Mouse (Mus musculus): ENCODE results near the gene Rfx5. TPM values are rescaled to one million over a fixed set of nuclear protein-coding genes. Genes with fewer than 3 reads are reported as not detected.
"Not testable (repeated sequence)": the region's sequence is repeated elsewhere in the genome, so short reads cannot be mapped to it uniquely, and the experiment has no call there.

The Rfx5 gene
- total RNA-seq (2021) = 10 to 100 TPM; 19.5 to 22.0 TPM
- long read RNA-seq, full-length matches to known transcripts = 12 of 21 reads
- long read RNA-seq, partial matches to known transcripts = 0 of 21 reads
- long read RNA-seq, other reads (novel, unspliced or antisense) = 9 of 21 reads

GRCm38 (mm10) chr3:94953764-94954616 is at the start of gene Rfx5:
Rfx5 (plus strand) TSS chr3:94954075.
- DNase-seq (ENCODE audit: low spot score in 2 of 2) = peak; percentile 93 to 97

DNA sequence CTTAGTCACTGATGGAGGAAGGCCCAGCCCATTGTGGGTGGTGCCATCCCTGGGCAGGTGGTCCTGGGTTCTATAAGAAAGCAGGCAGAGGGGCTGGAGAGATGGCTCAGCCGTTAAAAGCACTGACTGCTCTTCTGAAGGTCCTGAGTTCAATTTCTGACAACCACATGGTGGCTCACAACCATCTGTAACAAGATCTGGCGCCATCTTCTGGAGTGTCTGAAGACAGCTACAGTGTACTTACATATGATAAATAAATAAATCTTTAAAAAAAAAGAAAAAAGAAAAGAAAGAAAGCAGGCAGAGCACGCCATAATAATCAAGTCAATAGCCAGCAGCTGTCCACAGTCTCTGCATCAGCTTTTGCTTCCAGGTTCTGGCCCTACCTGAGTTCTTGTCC is 49.1 kb upstream of the Rfx5 start:
- DNase-seq (ENCODE audit: low spot score in 2 of 2) = not testable (repeated sequence)

DNA sequence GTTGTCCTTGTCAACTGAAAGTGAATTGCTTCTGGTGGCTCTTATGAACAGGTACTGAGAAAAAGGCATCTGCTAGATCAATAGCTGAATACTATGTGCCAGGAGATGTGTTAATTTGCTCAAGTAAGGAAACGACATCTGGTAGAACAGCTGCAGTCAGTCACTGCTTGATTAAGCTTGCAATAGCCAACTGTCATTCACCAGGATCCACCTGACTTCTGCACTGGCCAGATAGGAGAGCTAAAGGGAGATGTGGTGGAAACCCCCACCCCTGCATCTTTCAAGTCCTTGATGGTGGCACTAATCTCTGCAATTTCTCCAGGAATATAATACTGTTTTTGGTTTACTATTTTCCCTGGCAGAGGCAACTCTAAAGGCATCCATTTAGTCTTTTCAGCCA is 47.4 kb upstream of the Rfx5 start:
- DNase-seq (ENCODE audit: low spot score in 2 of 2) = no peak

GRCm38 (mm10) chr3:94911050-94911693 is 42.7 kb upstream of the Rfx5 start:
- DNase-seq (ENCODE audit: low spot score in 2 of 2) = no peak

DNA sequence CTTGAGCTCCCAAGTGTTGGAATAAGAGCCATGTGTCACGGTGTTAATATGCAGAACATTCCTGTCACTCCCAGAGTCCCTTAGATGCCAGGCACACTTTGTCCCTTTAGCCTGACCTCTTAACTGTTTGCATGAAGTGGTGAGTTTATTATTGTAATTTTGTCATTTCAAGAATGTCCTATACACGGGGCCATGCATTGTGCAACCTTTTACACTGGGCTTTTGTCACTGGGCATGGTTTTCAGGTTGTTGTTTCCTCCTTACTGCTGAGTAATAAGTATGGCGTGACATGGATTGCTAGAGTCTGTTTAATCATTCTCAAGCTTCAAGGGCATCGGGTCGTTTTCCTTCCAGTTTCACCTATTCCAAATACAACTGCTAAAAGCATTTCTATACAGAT is 40.1 kb upstream of the Rfx5 start:
- no peak for DNase-seq (ENCODE audit: low spot score in 2 of 2)

- DNase-seq (ENCODE audit: low spot score in 2 of 2) = no peak
Measured at GRCm38 (mm10) chr3:94915903-94916741, 37.8 kb upstream of the Rfx5 start.

GRCm38 (mm10) chr3:94917816-94918361 is 36.0 kb upstream of the Rfx5 start:
- DNase-seq (ENCODE audit: low spot score in 2 of 2) = peak in 1 of 2 experiments; percentile 25

DNA sequence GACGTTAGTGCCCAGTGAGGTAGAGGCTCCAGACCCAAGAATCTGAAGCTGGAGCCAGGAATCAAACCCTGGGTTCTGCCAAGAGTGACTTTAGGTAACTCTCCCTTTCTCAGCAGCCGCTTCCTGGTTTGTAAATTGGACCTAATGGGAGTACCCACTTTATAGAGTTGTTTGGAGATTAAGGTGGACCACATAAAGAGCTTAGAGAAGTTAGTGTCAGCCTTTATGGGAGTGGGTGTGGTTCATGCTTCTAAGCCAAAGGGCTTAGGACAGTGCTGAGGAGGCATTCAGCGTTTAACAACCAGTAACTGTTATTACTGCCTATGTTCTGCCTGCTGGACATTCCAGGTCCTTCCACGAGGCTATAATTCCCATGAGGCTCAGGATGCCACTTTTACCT is 35.0 kb upstream of the Rfx5 start:
- no peak for DNase-seq (ENCODE audit: low spot score in 2 of 2)

DNA sequence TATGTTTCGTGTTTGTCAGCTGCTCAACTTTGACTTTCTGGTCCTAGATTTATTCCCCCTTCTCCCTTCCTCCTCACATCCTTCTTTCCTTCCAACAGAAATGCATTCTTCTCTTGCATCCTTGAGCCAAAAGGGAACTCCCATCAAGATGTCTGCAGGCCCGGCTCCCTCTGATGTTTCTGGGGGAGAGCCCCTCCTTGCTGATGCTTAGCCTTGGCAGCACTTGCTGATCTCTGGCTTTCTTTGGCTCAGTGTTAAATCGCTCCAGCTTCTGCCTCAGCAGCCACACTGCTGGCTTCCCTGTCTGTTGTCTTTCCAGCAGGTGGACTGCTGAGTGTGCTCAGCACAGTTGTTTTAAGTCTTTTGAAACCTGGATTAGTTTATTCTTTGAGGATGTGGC is 32.8 kb upstream of the Rfx5 start:
- DNase-seq (ENCODE audit: low spot score in 2 of 2) = no peak

DNA sequence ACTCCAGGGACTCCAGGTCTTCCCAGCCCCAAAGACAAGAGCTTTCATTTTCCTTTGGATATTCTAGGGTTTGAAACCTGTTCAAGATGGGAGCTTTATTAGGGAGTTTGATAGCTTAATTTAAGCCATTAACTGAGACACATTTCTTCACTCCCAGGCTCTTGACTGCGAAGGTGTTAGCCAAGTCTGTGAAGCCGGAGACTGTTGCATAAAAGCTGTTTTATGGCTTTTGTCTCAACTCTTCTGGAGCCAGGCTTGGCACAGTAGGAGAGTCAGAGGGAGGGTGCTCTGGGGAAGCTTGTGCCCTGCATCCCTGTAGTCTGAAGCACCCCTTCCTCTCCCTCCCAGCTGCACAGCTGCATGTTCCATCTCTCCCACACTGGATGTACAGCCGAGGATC is 31.5 kb upstream of the Rfx5 start:
- no peak for DNase-seq (ENCODE audit: low spot score in 2 of 2)

- DNase-seq (ENCODE audit: low spot score in 2 of 2) = no peak
Measured at GRCm38 (mm10) chr3:94924688-94925087, 29.2 kb upstream of the Rfx5 start.

GRCm38 (mm10) chr3:94926301-94926736 is 27.6 kb upstream of the Rfx5 start:
- DNase-seq (ENCODE audit: low spot score in 2 of 2) = not testable (repeated sequence)

- not testable (repeated sequence) for DNase-seq (ENCODE audit: low spot score in 2 of 2)
Measured at GRCm38 (mm10) chr3:94928979-94929378, 24.9 kb upstream of the Rfx5 start.

DNA sequence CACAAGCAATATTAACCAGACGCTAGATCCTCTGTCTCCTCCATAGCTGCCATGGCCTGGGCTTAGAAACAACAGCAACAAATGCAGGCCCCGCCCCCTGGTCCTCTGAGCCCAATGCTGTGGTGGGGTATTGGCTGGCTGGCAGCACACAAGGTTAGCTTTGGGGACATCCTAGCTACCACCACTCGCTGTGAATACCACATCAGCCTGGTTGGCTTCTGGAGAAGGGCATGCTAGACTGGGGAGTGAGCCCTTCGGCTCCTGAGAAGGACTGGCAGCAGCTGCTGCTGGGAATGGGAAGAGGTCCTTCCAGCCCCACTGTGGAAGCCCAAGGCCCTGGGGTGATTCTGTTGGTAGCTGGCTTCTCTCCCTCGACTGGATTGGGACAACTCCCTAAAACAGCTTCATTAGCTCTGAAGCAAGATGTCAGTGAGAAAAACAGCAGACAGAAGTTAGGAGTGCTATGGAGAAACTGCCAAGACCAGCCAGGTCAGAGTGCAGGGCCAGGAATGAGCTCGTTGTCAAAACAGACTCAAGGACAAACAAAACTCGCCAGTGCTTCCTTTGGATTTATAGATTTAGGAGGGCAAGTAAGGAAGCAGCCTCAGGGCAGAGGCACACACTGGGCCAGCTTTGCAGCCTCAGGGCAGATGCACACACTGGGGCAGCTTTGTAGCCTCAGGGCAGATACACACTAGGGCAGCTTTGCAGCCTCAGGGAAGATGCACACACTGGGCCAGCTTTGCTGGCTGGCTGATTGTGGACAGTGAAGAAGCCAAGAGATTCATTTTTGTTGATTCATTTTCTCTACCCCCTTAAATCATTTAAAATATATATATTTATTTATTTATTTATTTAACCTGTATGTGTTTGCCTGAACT is 23.2 kb upstream of the Rfx5 start:
- DNase-seq (ENCODE audit: low spot score in 2 of 2) = not testable (repeated sequence)

DNA sequence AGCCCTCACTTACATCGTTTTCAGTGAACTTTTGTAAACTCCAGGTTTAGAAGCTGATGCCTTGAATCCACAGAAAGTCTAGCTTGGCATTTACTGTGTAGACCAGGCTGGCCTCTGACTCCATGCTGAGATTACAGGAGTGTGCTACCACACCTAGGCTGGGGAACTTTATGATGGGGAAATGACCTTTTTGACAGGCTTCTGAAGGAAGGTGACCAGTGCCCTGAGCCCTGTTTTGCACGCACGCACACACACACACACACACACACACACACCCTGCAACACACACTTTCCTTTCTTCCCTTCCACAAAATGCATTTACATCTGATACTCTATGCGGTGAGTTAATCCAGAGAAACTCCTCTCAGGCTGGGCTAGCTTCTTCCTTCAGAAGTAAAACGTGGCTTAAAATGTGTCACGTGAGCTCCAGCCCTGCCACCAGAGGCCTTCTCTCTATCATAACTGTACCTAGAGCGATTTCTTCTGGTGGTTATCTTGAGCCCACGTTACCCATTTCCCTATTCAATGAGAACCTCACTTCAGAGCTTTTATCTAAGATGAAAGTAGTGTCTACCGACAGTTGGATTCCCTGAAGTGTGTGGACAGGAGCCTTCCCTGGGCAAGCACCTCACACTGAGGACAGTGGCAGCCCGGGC is 22.3 kb upstream of the Rfx5 start:
- not testable (repeated sequence) for DNase-seq (ENCODE audit: low spot score in 2 of 2)

- not testable (repeated sequence) for DNase-seq (ENCODE audit: low spot score in 2 of 2)
Measured at GRCm38 (mm10) chr3:94932279-94932678, 21.6 kb upstream of the Rfx5 start.

- DNase-seq (ENCODE audit: low spot score in 2 of 2) = peak in 1 of 2 experiments; percentile 68
Measured at GRCm38 (mm10) chr3:94932809-94933564, 20.9 kb upstream of the Rfx5 start, which contains the start of gene Selenbp1. Selenbp1 (plus strand) TSS chr3:94933056.

DNA sequence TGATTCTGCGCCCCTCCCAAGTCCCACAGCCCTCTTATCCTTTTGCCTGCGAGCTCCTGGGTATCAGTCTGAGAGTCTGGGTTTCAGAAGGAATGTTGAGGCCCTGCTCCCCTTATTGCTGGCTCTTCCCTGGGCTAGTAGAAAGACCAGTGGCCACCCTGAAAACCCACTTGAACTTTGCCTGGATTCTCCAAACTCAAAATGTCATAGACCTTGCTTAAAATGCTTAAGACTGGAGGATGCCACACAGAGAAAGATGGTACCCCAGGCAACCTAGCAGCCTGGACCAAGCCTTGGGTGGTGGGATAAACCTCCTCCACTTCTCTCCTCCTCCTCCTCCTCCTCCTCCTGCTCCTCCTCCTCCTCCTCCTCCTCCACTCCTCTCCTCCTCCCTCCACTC is 20.3 kb upstream of the Rfx5 start:
- not testable (repeated sequence) for DNase-seq (ENCODE audit: low spot score in 2 of 2)

DNA sequence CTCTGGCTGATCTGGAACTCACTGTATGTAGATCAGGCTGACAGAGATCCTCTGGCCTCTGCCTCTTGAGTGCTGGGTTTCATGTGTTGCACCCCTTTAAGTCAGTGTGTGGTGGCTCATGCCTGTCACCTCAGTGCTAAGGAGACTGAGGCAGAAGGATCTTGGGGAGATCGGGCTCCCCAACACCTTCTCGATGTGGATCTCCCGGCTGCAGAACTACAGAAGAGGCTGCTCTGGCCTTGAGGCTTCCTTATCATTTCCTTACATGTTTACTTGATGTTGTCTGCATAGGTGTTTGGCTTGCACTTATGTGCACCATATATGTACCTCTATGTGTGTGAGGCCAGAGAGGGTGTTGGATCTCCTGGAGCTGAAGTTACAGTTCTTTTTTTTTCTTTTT is 19.3 kb upstream of the Rfx5 start:
- not testable (repeated sequence) for DNase-seq (ENCODE audit: low spot score in 2 of 2)

Data from layer of hippocampus, adult 18-20 months (tissue).